Mouse (Mus musculus) midbrain, postnatal 0 days (tissue): ENCODE data around the gene Fbxl21. TPM values are rescaled to one million over a fixed set of nuclear protein-coding genes. Genes with fewer than 3 reads are reported as not detected.
A peak's percentile ranks its signal among the peaks of the same experiment; 100 is the strongest.

Experiments
- ATAC-seq: fragments of 200-750 bp; cut with Nextera tagmentation; 2 replicates; pipeline ENCODE4 v1.8.0; 2017; ENCODE audit warnings: moderate number of reproducible peaks, mild to moderate bottlenecking, moderate TSS enrichment, moderate library complexity; ENCODE audit not compliant: low FRiP score
- DNase-seq: peaks from one replicate; pipeline ENCODE4 v3.0.0-alpha.2; 2015; ENCODE audit warnings: low spot score
- H3K27ac ChIP-seq: fragments of 300-500 bp; sonication (generic); 2 replicates; pipeline ENCODE4 v1.5.1; 2014; ENCODE audit warnings: low read depth, mild to moderate bottlenecking, low read length, mixed read lengths
- H3K27me3 ChIP-seq: fragments of 300-500 bp; sonication (generic); 2 replicates; pipeline ENCODE4 v1.6.1; 2014; ENCODE audit warnings: low read length, control low read depth, mixed read lengths; ENCODE audit not compliant: insufficient read depth
- H3K36me3 ChIP-seq: fragments of 300-500 bp; sonication (generic); 2 replicates; pipeline ENCODE4 v1.6.1; 2014; ENCODE audit warnings: low read length, control low read depth, mixed read lengths; ENCODE audit not compliant: insufficient read depth
- H3K4me1 ChIP-seq: fragments of 300-500 bp; sonication (generic); 2 replicates; pipeline ENCODE4 v1.6.1; 2014; ENCODE audit warnings: mild to moderate bottlenecking, control low read depth, antibody characterized with exemption, low read length, mixed read lengths; ENCODE audit not compliant: insufficient read depth
- H3K4me2 ChIP-seq: fragments of 300-500 bp; sonication (generic); 2 replicates; pipeline ENCODE4 v1.6.1; 2014; ENCODE audit warnings: low read depth, mild to moderate bottlenecking, low read length, mixed read lengths; ENCODE audit not compliant: poor library complexity, severe bottlenecking
- H3K4me3 ChIP-seq: fragments of 300-500 bp; sonication (generic); 2 replicates; pipeline ENCODE4 v1.5.1; 2014; ENCODE audit warnings: low read depth, mild to moderate bottlenecking, low read length, moderate library complexity
- H3K9ac ChIP-seq: fragments of 300-500 bp; sonication (generic); replicated peaks from 2 replicates; pipeline ENCODE4 v1.6.1; 2014; ENCODE audit warnings: mild to moderate bottlenecking, low read length, moderate library complexity, mixed read lengths; ENCODE audit not compliant: poor library complexity, severe bottlenecking
- H3K9me3 ChIP-seq: fragments of 300-500 bp; sonication (generic); 2 replicates; pipeline ENCODE4 v1.6.1; 2016; ENCODE audit warnings: low read length, control low read depth
- CTCF ChIP-seq: IDR thresholded peaks from 2 replicates; pipeline ENCODE4 v1.5.1; 2016; ENCODE audit warnings: antibody characterized with exemption, mild to moderate bottlenecking
- WGBS: fragments of 180-500 bp; shearing (Covaris S2); extraction: QIAGEN DNeasy Blood & Tissue Kit; methylation state at CpG from one replicate; pipeline ENCODE4 v1.1.7; 2014; 5-methylcytosine and 5-hydroxymethylcytosine counted together
- polyA plus RNA-seq: library from polyadenylated mRNA; unstranded; fragments of >200 nt; fragmentation: Nextera tagmentation; extraction: Ambion mirVana; gene quantifications from 2 replicates; pipeline ENCODE4 v1.2.1, GENCODE M21; 2015
- total RNA-seq: library from RNA; depleted of rRNA; stranded (reverse); fragments of >200 nt; gene quantifications from 2 replicates; pipeline ENCODE4 v1.2.3, GENCODE M21; 2014

Fbxl21 gene
- total and polyA plus RNA-seq, 2 experiments from 2014 or later = 4.3 to 7.2 TPM

DNA sequence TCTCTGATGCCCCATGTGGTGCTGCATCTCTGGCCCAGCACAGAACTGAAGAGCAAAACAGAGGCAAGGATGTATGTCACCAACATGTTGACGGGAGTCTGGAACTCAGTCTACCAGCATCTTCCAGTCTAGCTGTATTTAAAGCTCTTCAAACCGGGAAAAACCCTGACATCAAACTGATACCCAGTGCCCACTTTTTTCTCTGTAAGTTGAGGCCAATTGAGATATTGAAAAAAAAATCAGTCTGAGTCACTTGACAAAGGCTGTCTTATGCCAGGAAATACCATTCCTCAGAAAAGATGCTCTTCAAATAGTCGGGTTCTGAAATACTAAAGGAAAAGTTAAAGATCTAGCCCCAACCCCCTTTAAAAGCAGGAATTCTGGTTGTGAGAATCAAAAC is 40.1 kb upstream of the Fbxl21 start, which contains the start of gene Il9:
Il9 (minus strand) TSS at position 101 of the 400 bp plus-strand sequence.
- ATAC-seq (no peak), DNase-seq (no peak)
- Histone ChIP-seq H3K9ac (no peak within 1 kb of the TSS), H3K9me3 (no peaks in the 10 kb centered on the region), H3K4me1 (no peaks in the 10 kb centered on the region), H3K27me3 (no peaks in the 10 kb centered on the region), H3K4me3 (no peak within 1 kb of the TSS), H3K27ac (no peak within 1 kb of the TSS), H3K4me2 (no peak within 1 kb of the TSS), H3K36me3 (no peaks in the 10 kb centered on the region)
- no peak for TF ChIP-seq CTCF
- WGBS = 81% methylated on average over 3 of the region's 3 CpGs

- no peak for ATAC-seq
- H3K27ac ChIP-seq = no peak overlapping the region
- no peak overlapping the region for H3K4me2 ChIP-seq
- no peaks in the 10 kb centered on the region for H3K36me3 ChIP-seq
- no peak overlapping the region for H3K9ac ChIP-seq
- 67% methylated on average over 5 of the region's 5 CpGs for WGBS
- H3K27me3 ChIP-seq = no peaks in the 10 kb centered on the region
- no peaks in the 10 kb centered on the region for H3K4me1 ChIP-seq
- H3K4me3 ChIP-seq = no peak overlapping the region
- TF ChIP-seq CTCF = no peak
- DNase-seq = no peak
- H3K9me3 ChIP-seq = no peaks in the 10 kb centered on the region
Observed at GRCm38 (mm10) chr13:56488012-56488411, 34.3 kb upstream of the Fbxl21 start.

GRCm38 (mm10) chr13:56494440-56494839 is 27.8 kb upstream of the Fbxl21 start:
- H3K4me2 ChIP-seq = no peak overlapping the region
- ATAC-seq (no peak), DNase-seq (no peak)
- H3K9ac ChIP-seq = no peak overlapping the region
- no peaks in the 10 kb centered on the region for H3K9me3 ChIP-seq
- no peak overlapping the region for H3K27ac ChIP-seq
- WGBS = 44% methylated on average over 3 of the region's 3 CpGs
- H3K27me3 ChIP-seq = no peaks in the 10 kb centered on the region
- H3K4me1 ChIP-seq = no peaks in the 10 kb centered on the region
- no peaks in the 10 kb centered on the region for H3K36me3 ChIP-seq
- H3K4me3 ChIP-seq = no peak overlapping the region
- no peak for TF ChIP-seq CTCF

DNA sequence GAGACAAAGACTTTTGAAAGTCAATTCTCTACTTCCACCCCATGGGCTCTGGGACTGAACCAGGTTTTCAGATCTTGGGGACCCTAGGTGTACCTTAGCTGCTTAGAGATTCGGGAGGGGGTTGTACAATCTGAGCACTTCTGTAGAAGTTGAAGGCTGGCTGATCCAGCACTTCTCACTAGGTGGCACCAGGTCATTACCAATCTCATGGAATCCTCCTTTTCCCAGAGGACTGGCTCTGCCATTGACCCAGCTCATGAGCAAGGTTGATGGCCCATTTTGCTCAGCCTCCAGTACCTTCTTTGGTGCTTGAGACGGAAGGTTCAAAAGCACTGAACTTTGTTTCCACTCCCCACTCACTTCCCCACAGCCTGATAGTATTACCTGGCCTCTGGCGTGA is 22.1 kb upstream of the Fbxl21 start:
- peak; percentile 67 for TF ChIP-seq CTCF
- no peaks in the 10 kb centered on the region for H3K9me3 ChIP-seq
- DNase-seq = peak; percentile 59

DNA sequence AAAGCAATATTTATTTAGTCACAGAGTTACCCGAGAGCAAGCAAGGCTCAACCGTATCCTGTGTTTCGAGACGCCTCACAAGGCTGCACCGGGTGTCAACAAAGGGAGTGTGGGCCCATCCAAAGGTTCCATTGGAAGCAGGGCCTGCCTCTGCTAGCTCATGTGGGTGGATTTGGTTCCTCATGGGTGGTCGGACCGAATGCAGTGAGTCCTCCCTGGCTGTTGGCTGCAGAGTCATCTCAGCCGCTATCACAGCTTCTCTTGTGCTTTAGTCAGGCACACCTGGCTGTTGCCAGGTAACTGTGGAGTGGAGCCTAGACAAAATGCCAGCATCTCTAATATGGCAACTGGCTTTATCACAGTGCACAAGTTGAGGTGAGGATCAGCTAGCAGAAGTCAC is 21.6 kb upstream of the Fbxl21 start:
- ATAC-seq = no peak
- no peak overlapping the region for H3K4me3 ChIP-seq
- H3K36me3 ChIP-seq = no peaks in the 10 kb centered on the region
- H3K9me3 ChIP-seq = no peaks in the 10 kb centered on the region
- TF ChIP-seq CTCF = no peak
- no peaks in the 10 kb centered on the region for H3K27me3 ChIP-seq
- no peak for DNase-seq
- H3K9ac ChIP-seq = no peak overlapping the region
- H3K4me2 ChIP-seq = no peak overlapping the region
- H3K4me1 ChIP-seq = no peaks in the 10 kb centered on the region
- WGBS = 90% methylated on average over 8 of the region's 8 CpGs
- no peak overlapping the region for H3K27ac ChIP-seq

More for the DNA sequence above, 22.1 kb upstream of the Fbxl21 start:
- no peak for ATAC-seq
- no peak overlapping the region for H3K9ac ChIP-seq
- WGBS = 84% methylated on average over 3 of the region's 3 CpGs
- H3K4me1 ChIP-seq = no peaks in the 10 kb centered on the region
- H3K27ac ChIP-seq = no peak overlapping the region
- H3K36me3 ChIP-seq = no peaks in the 10 kb centered on the region
- H3K4me2 ChIP-seq = no peak overlapping the region
- H3K4me3 ChIP-seq = no peak overlapping the region
- H3K27me3 ChIP-seq = no peaks in the 10 kb centered on the region

DNA sequence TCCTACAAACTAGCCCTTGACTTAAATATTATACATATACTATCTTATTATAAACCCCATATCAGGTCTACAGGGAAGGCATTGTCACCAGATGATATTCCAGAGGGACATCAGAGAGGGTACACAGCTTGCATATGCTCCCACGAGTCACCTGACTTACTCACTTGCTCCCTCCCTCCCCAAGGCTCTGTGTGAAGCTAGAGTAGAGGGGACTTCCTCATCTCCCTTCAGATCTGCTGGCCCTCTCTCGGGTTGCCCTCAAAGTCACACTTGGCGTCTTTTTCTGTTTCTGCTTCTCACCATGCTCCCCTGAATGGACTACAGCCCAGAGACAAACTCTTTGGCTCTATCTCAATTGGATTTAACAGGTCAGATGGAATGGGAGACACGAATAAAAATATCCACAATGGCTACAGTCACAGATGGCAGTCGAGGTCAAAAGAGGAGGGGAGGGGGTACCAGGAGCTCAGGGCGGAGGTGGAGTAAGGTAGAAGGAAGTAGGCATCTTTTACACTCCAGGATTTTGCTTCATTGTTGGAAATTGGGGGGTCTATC is 20.3 kb upstream of the Fbxl21 start:
- ATAC-seq (no peak), DNase-seq (no peak)
- no peak overlapping the region for H3K27ac ChIP-seq
- no peaks in the 10 kb centered on the region for H3K4me1 ChIP-seq
- H3K4me2 ChIP-seq = no peak overlapping the region
- WGBS = 68% methylated on average over 6 of the region's 6 CpGs
- no peaks in the 10 kb centered on the region for H3K36me3 ChIP-seq
- no peak for TF ChIP-seq CTCF
- H3K9me3 ChIP-seq = no peaks in the 10 kb centered on the region
- H3K4me3 ChIP-seq = no peak overlapping the region
- H3K27me3 ChIP-seq = no peaks in the 10 kb centered on the region
- no peak overlapping the region for H3K9ac ChIP-seq
